Mouse (Mus musculus): ENCODE data around the gene Gm10382.
"Not testable (repeated sequence)": the region's sequence is repeated elsewhere in the genome, so short reads cannot be mapped to it uniquely, and the experiment has no call there.

The Gm10382 gene

GRCm38 (mm10) chr5:125370950-125371693 is 18.0 kb upstream of the Gm10382 start:
- DNase-seq (ENCODE audit: low spot score) = no peak

GRCm38 (mm10) chr5:125372027-125372426 is 17.1 kb upstream of the Gm10382 start:
- DNase-seq (ENCODE audit: low spot score) = no peak

GRCm38 (mm10) chr5:125375871-125376270 is 13.3 kb upstream of the Gm10382 start:
- no peak for DNase-seq (ENCODE audit: low spot score)

- no peak for DNase-seq (ENCODE audit: low spot score)
These were observed 11.9 kb upstream of the Gm10382 start for GRCm38 (mm10) chr5:125377214-125377613.

- no peak for DNase-seq (ENCODE audit: low spot score)
These were observed 10.2 kb upstream of the Gm10382 start for GRCm38 (mm10) chr5:125378919-125379318.

- DNase-seq (ENCODE audit: low spot score) = no peak
These were observed 7.0 kb upstream of the Gm10382 start for GRCm38 (mm10) chr5:125381954-125382672.

- DNase-seq (ENCODE audit: low spot score) = peak; percentile 43
These were observed 6.2 kb upstream of the Gm10382 start for GRCm38 (mm10) chr5:125382673-125383558.

- DNase-seq (ENCODE audit: low spot score) = no peak
These were observed 5.3 kb upstream of the Gm10382 start for GRCm38 (mm10) chr5:125383637-125384420.

- no peak for DNase-seq (ENCODE audit: low spot score)
These were observed 4.5 kb upstream of the Gm10382 start for GRCm38 (mm10) chr5:125384512-125385214.

GRCm38 (mm10) chr5:125385215-125385940 is 3.7 kb upstream of the Gm10382 start:
- DNase-seq (ENCODE audit: low spot score) = no peak

GRCm38 (mm10) chr5:125387295-125387694 is 1.8 kb upstream of the Gm10382 start:
- DNase-seq (ENCODE audit: low spot score) = not testable (repeated sequence)

GRCm38 (mm10) chr5:125388358-125389092 is 597 bp upstream of the Gm10382 start:
- DNase-seq (ENCODE audit: low spot score) = no peak

- peak; percentile 79 for DNase-seq (ENCODE audit: low spot score)
These were observed 688 bp downstream of the Gm10382 start, which contains the start of gene Ubc for GRCm38 (mm10) chr5:125389579-125390441. Gene Ubc (minus strand): TSS chr5:125390202.

GRCm38 (mm10) chr5:125390906-125391477 is 1.9 kb downstream of the Gm10382 start:
- DNase-seq (ENCODE audit: low spot score) = no peak

GRCm38 (mm10) chr5:125391609-125392008 is 2.5 kb downstream of the Gm10382 start:
- DNase-seq (ENCODE audit: low spot score) = no peak

- not testable (repeated sequence) for DNase-seq (ENCODE audit: low spot score)
These were observed 3.1 kb downstream of the Gm10382 start for GRCm38 (mm10) chr5:125392176-125392575.

GRCm38 (mm10) chr5:125392618-125392976 is 3.5 kb downstream of the Gm10382 start:
- DNase-seq (ENCODE audit: low spot score) = no peak

GRCm38 (mm10) chr5:125392977-125393621 is 4.0 kb downstream of the Gm10382 start:
- peak; percentile 93 for DNase-seq (ENCODE audit: low spot score)

Measured in T-cell, adult 2 months (primary cell).